ENCODE assay signal across 7 mouse cellular contexts in the genomic region with DNA sequence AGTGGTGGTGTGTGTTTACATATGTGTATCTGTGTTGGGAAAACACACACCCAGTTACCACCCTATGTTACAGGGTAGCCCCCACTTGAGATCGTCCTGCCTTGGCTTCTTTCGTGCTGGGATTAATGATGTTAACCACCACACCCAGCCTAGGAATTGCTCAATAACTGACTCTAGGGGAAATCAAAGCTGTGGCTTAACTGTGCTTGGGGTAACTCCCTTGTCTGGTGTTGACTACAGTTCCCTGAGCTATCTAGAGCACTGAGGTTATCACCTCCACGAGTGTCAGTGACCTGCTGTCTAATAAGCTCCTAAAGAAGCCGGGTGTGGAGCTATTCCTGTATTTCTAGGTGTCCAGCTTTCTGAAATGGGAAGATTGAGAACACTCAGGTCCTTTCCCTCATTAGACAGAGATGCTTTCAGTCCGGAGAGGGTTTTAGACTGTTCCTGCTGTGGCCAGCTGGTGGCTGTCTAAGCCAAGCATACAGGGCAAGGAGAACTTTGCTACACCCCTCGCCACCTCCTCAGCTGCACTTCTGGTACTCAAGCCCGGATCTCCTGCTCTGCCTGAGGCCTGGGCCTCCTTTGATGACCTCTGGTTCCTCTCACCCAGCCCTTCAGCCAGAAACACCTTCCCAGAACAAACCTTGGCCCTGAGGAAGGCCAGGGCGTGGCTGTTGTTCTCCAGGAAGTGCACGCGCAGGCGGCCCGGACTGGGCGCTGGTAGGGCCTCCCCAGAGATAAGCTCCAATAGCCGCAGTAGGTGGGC. TPM values are rescaled to one million over a fixed set of nuclear protein-coding genes. Genes with fewer than 3 reads are reported as not detected.
DNase-seq lines count a peak whose midpoint lies in the region; ATAC-seq and TF ChIP-seq lines count a peak whose summit lies in the region.

No protein-coding gene starts in this region.

- H3K27ac ChIP-seq in hindbrain, embryonic 11.5 days (ENCODE audit: low read depth, low read length), result no peak overlapping the region
- H3K27ac ChIP-seq in thymus, adult 2 months (ENCODE audit: control insufficient read depth, insufficient read depth, low read length), result no peak overlapping the region

- peak; percentile 52 for DNase-seq in right cerebral cortex, postnatal 10 days (ENCODE audit: low spot score in 2 of 2)
- DNase-seq in right cerebral cortex, adult 2 months (ENCODE audit: low spot score in 2 of 2), result no peak
- DNase-seq in brain, adult 2 months (ENCODE audit: low read depth, low spot score), result peak; percentile 49
- peak; percentile 68 to 69 for DNase-seq in heart, postnatal 36 days
- peak; percentile 80 for DNase-seq in lung, postnatal 36 days
- DNase-seq in hindbrain, embryonic 11.5 days (ENCODE audit: low spot score), result no peak
- no peak for DNase-seq in thymus, adult 2 months

- H3K27me3 ChIP-seq in hindbrain, embryonic 11.5 days (ENCODE audit: control insufficient read depth, insufficient read depth, low read length), result no peaks in the 10 kb centered on the region
- no peaks in the 10 kb centered on the region for H3K27me3 ChIP-seq in thymus, adult 2 months (ENCODE audit: control insufficient read depth, insufficient read depth, low read length)

- H3K4me1 ChIP-seq in hindbrain, embryonic 11.5 days (replicated peaks; ENCODE audit: control insufficient read depth, insufficient read depth, low read length), result no peaks in the 10 kb centered on the region
- H3K4me1 ChIP-seq in thymus, adult 2 months (replicated peaks; ENCODE audit: control insufficient read depth, insufficient read depth, low read length), result no peaks in the 10 kb centered on the region

- WGBS in hindbrain, embryonic 11.5 days, result 88% methylated on average over 14 of the region's 14 CpGs
- WGBS in thymus, adult 2 months, result 87% methylated on average over 14 of the region's 14 CpGs

- TF ChIP-seq CTCF in thymus, adult 2 months (IDR thresholded peaks at IDR 0.05; ENCODE audit: borderline replicate concordance, control insufficient read depth, extremely low read depth, insufficient read depth, low read length, poor library complexity), result no peak

- no peak for ATAC-seq in hindbrain, embryonic 11.5 days (ENCODE audit: low FRiP score)

- H3K36me3 ChIP-seq in hindbrain, embryonic 11.5 days (ENCODE audit: control insufficient read depth, insufficient read depth, low read length), result no peaks in the 10 kb centered on the region
- H3K36me3 ChIP-seq in thymus, adult 2 months (ENCODE audit: control insufficient read depth, insufficient read depth, low read length), result no peaks in the 10 kb centered on the region

- no peak overlapping the region for H3K4me2 ChIP-seq in hindbrain, embryonic 11.5 days (replicated peaks; ENCODE audit: low read depth, low read length)

- H3K4me3 ChIP-seq in hindbrain, embryonic 11.5 days (ENCODE audit: low read depth, low read length), result no peak overlapping the region
- no peak overlapping the region for H3K4me3 ChIP-seq in thymus, adult 2 months (ENCODE audit: control insufficient read depth, insufficient read depth, low read length)

- no peak overlapping the region for H3K9ac ChIP-seq in hindbrain, embryonic 11.5 days (ENCODE audit: low read depth, low read length)

- intact Hi-C loops in heart, postnatal 36 days (cut with DNase I), result loop anchor here (1.0 to 2.0 kb wide), 2 partner anchors 86 to 196 kb away; no protein-coding TSS in a partner anchor

- TF ChIP-seq POLR2A in thymus, adult 2 months (IDR thresholded peaks at IDR 0.05; ENCODE audit: control insufficient read depth, extremely low read depth, insufficient read depth, low read length, poor library complexity), result no peak

- H3K9me3 ChIP-seq in hindbrain, embryonic 11.5 days (ENCODE audit: control insufficient read depth, low read length), result no peaks in the 10 kb centered on the region

RNA-seq across cellular contexts. Expression of gene Pla2g4b, which starts 51.6 kb away (rescaled TPM):
- 1 to 10 TPM; 2.0 to 2.1 TPM for total RNA-seq in heart, postnatal 36 days (2021)
- polyA plus RNA-seq in hindbrain, embryonic 11.5 days (2014; fragmentation: Nextera tagmentation; extraction: Ambion mirVana), result 1.6 and 2.5 TPM in 2 replicates
- 7.7 and 11.8 TPM in 2 replicates for polyA plus RNA-seq in thymus, adult 2 months (2012; rRNA removed)

RNA-seq across cellular contexts. Expression of gene Gm28042, which starts 57.5 kb away (rescaled TPM):
- 1 to 10 TPM in 1 of 2 experiments, under 1 TPM in 1; 0.68 to 1.3 TPM for total RNA-seq in heart, postnatal 36 days (2021)
- 3.1 and 5.3 TPM in 2 replicates for polyA plus RNA-seq in hindbrain, embryonic 11.5 days (2014; fragmentation: Nextera tagmentation; extraction: Ambion mirVana)
- 7.0 and 8.8 TPM in 2 replicates for polyA plus RNA-seq in thymus, adult 2 months (2012; rRNA removed)

RNA-seq across cellular contexts. Expression of gene Jmjd7, which starts 57.5 kb away (rescaled TPM):
- total RNA-seq in heart, postnatal 36 days (2021), result 1 to 10 TPM; 7.7 to 8.2 TPM
- 22.2 and 25.4 TPM in 2 replicates for polyA plus RNA-seq in hindbrain, embryonic 11.5 days (2014; fragmentation: Nextera tagmentation; extraction: Ambion mirVana)
- polyA plus RNA-seq in thymus, adult 2 months (2012; rRNA removed), result 13.9 and 15.5 TPM in 2 replicates

Comparison
In these comparisons a context has a peak if more than half of its experiments do, and no peak if none do; other contexts are left out.
1. DNase-seq: peak in right cerebral cortex, postnatal 10 days (2 of 2), brain, adult 2 months (single experiment), heart, postnatal 36 days (2 of 2) and lung, postnatal 36 days (single experiment); none in right cerebral cortex, adult 2 months (0 of 2), hindbrain, embryonic 11.5 days (single experiment) and thymus, adult 2 months (single experiment).